Mouse (Mus musculus) lung, embryonic 14.5 days (tissue): ENCODE results near the gene Sit1. TPM values are rescaled to one million over a fixed set of nuclear protein-coding genes. Genes with fewer than 3 reads are reported as not detected.

Experiments
- ATAC-seq: fragments of 200-750 bp; cut with Nextera tagmentation; 2 replicates; pipeline ENCODE4 v1.8.0; 2017; ENCODE audit warnings: mild to moderate bottlenecking, moderate TSS enrichment, moderate library complexity; ENCODE audit not compliant: insufficient read depth
- DNase-seq: peaks from one replicate; pipeline ENCODE4 v3.0.0-alpha.2; 2015
- H3K27ac ChIP-seq: fragments of 300-500 bp; sonication (generic); 2 replicates; pipeline ENCODE4 v1.5.1; 2014; ENCODE audit warnings: low read depth, mild to moderate bottlenecking, moderate library complexity
- H3K27me3 ChIP-seq: fragments of 300-500 bp; sonication (generic); 2 replicates; pipeline ENCODE4 v1.6.1; 2014; ENCODE audit warnings: low read length, control low read depth; ENCODE audit not compliant: insufficient read depth
- H3K36me3 ChIP-seq: fragments of 300-500 bp; sonication (generic); 2 replicates; pipeline ENCODE4 v1.6.1; 2014; ENCODE audit warnings: control low read depth; ENCODE audit not compliant: insufficient read depth
- H3K4me1 ChIP-seq: fragments of 300-500 bp; sonication (generic); 2 replicates; pipeline ENCODE4 v1.6.1; 2014; ENCODE audit warnings: antibody characterized with exemption, control low read depth; ENCODE audit not compliant: insufficient read depth
- H3K4me2 ChIP-seq: fragments of 300-500 bp; sonication (generic); 2 replicates; pipeline ENCODE4 v1.6.1; 2014; ENCODE audit warnings: mild to moderate bottlenecking
- H3K4me3 ChIP-seq: fragments of 300-500 bp; sonication (generic); 2 replicates; pipeline ENCODE4 v1.5.1; 2014; ENCODE audit warnings: low read depth, low read length
- H3K9ac ChIP-seq: fragments of 300-500 bp; sonication (generic); 2 replicates; pipeline ENCODE4 v1.6.1; 2014
- H3K9me3 ChIP-seq: fragments of 300-500 bp; sonication (generic); 2 replicates; pipeline ENCODE4 v1.6.1; 2016; ENCODE audit warnings: low read depth, low read length, control low read depth
- CTCF ChIP-seq: IDR thresholded peaks from 2 replicates; pipeline ENCODE4 v1.5.1; 2016; ENCODE audit warnings: antibody characterized with exemption, low read depth
- WGBS: fragments of 180-500 bp; shearing (Covaris S2); extraction: QIAGEN DNeasy Blood & Tissue Kit; methylation state at CpG from one replicate; pipeline ENCODE4 v1.1.7; 2014; 5-methylcytosine and 5-hydroxymethylcytosine counted together
- polyA plus RNA-seq: library from polyadenylated mRNA; unstranded; fragments of >200 nt; fragmentation: Nextera tagmentation; extraction: Ambion mirVana; gene quantifications from 2 replicates; pipeline ENCODE4 v1.2.1, GENCODE M21; 2014

The Sit1 gene
- polyA plus RNA-seq, 1 experiment from 2014 or later = not detected

DNA sequence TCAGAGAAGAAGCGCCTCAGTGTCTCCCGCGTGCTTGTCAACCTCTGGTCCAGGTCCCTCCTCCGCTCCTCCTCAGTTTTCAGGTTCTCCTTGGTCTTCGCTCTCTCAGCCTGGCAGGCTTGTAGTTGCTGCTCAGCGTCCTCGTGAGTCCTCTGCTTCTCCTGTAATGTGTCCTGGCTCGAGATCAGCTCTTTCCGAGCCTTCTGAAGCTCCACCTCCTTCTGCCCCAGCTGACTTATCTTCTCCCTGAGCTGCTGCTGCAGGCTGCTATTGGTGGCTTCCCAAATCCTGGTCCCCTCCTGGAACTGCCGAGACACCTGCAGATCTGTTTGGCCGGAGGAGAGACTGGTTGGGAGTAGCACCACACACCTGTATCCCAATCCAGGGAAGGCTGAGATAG, 31.2 kb downstream of the Sit1 start:
- TF ChIP-seq CTCF = no peak
- peak; percentile 22 for DNase-seq
- no peak overlapping the region for H3K27ac ChIP-seq
- peaks cover 26% of the 10 kb centered on the region for H3K27me3 ChIP-seq
- WGBS = 46% methylated on average over 11 of the region's 11 CpGs
- no peaks in the 10 kb centered on the region for H3K4me1 ChIP-seq
- no peak for ATAC-seq
- H3K4me3 ChIP-seq = no peak overlapping the region
- peaks cover 14% of the 10 kb centered on the region for H3K36me3 ChIP-seq
- no peaks in the 10 kb centered on the region for H3K9me3 ChIP-seq
- H3K9ac ChIP-seq = no peak overlapping the region
- H3K4me2 ChIP-seq = no peak overlapping the region

DNA sequence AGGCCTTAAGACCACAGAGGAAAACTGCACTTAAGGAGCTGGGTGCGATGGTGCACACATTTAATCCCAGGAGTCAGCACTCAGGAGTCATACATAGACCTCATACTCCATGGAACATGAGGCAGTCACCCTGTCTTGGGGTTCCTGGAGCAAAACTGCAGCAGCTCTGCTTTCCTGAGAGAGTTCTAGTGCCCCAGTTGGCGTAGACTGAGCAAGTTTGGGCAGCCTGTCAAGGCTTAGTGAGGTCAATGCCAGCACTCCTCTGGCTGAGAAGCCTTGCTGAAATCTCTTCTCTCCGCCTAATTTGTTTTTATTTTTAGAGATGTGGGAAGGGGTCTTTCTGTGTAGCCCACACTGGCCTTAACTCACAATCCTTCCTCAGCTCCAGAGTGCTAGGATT, 35.0 kb downstream of the Sit1 start:
- no peak overlapping the region for H3K4me2 ChIP-seq
- no peaks in the 10 kb centered on the region for H3K9me3 ChIP-seq
- H3K27ac ChIP-seq = no peak overlapping the region
- H3K27me3 ChIP-seq = peaks cover 16% of the 10 kb centered on the region
- no peak for TF ChIP-seq CTCF
- no peak overlapping the region for H3K9ac ChIP-seq
- DNase-seq (no peak), ATAC-seq (no peak)
- 85% methylated on average over 3 of the region's 3 CpGs for WGBS
- no peak overlapping the region for H3K4me3 ChIP-seq
- peaks cover 8% of the 10 kb centered on the region for H3K4me1 ChIP-seq
- H3K36me3 ChIP-seq = peaks cover 40% of the 10 kb centered on the region

DNA sequence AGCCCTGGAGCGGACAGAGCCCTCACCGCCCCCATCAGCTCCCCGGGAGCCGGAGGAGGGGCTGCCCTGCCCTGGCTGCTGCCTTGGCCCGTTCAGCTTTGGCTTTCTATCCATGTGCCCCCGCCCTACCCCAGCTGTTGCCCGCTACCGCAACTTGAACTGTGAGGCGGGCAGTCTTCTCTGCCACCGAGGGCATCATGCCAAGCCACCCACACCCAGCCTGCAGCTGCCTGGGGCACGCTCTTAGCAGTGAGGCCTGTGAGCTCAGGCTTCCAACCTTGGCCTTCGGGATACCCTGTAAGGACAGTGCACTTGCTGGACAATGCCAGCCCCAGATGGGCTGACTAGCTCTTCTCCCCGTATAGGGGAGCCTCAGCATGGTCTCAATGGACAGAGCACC, 36.3 kb downstream of the Sit1 start:
- peaks cover 40% of the 10 kb centered on the region for H3K36me3 ChIP-seq
- TF ChIP-seq CTCF = no peak
- no peak overlapping the region for H3K27ac ChIP-seq
- DNase-seq = no peak
- peaks cover 3% of the 10 kb centered on the region; the same call in 1 of the 2 replicates for H3K27me3 ChIP-seq
- H3K9ac ChIP-seq = no peak overlapping the region
- H3K9me3 ChIP-seq = no peaks in the 10 kb centered on the region
- no peak overlapping the region for H3K4me2 ChIP-seq
- no peak overlapping the region for H3K4me3 ChIP-seq
- H3K4me1 ChIP-seq = peaks cover 8% of the 10 kb centered on the region
- ATAC-seq = no peak
- WGBS = 90% methylated on average over 13 of the region's 13 CpGs

DNA sequence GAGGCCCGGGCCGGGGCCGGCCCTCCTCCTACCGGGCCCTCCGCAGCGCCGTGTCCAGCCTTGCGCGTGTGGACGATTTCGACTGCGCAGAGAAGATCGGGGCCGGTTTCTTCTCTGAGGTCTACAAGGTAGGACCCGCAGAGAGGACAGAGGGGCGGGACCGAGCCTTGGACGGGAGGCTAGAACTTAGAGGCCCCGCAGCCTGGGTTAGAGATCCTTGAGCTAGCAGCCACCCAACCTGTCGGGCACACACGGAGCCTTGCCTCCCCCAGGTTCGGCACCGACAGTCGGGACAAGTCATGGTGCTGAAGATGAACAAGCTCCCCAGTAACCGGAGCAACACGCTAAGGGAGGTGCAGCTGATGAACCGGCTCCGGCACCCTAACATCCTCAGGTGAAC, 40.0 kb downstream of the Sit1 start:
- Histone ChIP-seq H3K27ac (peak overlapping the region; percentile 93), H3K27me3 (no peaks in the 10 kb centered on the region), H3K4me1 (peaks cover 8% of the 10 kb centered on the region), H3K9ac (peak overlapping the region; percentile 95), H3K9me3 (no peaks in the 10 kb centered on the region), H3K4me3 (peak overlapping the region; percentile 92), H3K36me3 (peaks cover 38% of the 10 kb centered on the region), H3K4me2 (peak overlapping the region; percentile 97)
- under 1% methylated on average over 28 of the region's 28 CpGs for WGBS
- no peak for TF ChIP-seq CTCF
- ATAC-seq (peak; percentile 15), DNase-seq (peak; percentile 56)

DNA sequence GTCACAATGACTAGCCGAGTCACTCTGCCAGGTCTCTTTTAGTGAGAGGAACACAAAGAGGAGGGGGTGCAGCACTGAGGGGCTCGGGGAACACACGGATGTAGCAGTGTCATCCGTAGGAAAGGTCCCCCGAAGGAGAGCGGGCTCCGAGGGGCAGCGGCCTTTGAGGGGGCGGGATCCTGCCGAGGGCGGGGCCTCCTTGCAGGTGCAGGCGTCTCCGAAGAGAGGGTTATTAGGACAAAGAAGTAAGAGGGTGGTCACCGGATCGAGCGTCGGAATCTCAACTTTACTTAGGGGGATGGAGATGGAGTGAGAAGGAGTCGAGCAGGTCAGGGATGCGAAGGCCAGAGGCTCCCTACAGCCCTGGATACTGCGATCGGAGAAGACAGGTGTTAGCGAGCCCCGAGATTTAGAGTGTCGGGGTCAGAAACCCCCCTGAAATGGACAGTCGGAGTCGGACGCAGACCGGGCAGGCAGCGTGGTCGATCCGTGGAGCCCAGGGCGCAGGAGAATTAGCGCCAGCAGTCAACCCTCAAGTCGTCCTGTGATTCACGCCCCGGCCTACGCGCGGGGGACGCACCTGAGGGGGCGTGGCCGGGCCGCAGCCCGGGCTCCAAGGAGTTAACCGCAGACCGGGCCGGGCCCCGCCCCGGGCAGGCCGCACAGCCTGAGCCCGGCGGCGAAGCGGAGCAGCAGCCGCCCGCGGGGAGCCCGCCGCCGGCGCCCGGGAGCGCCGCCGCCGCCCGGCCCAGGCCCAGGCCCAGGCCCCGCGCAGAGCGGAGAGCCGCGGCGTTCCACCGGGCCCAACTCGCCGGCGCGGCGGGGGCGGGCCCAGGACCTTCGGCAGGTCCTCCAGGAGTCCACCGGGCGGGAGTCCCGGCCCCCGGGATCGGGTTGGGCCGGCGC, 40.8 kb downstream of the Sit1 start:
- ATAC-seq = peak; percentile 76
- peak; percentile 87 for DNase-seq
- Histone ChIP-seq H3K36me3 (peaks cover 30% of the 10 kb centered on the region), H3K27ac (peak overlapping the region; percentile 93), H3K4me3 (peak overlapping the region; percentile 92), H3K4me2 (peak overlapping the region; percentile 97), H3K9ac (peak overlapping the region; percentile 95), H3K27me3 (no peaks in the 10 kb centered on the region), H3K9me3 (no peaks in the 10 kb centered on the region), H3K4me1 (peaks cover 8% of the 10 kb centered on the region)
- TF ChIP-seq CTCF = no peak
- WGBS = under 1% methylated on average over 72 of the region's 88 CpGs

DNA sequence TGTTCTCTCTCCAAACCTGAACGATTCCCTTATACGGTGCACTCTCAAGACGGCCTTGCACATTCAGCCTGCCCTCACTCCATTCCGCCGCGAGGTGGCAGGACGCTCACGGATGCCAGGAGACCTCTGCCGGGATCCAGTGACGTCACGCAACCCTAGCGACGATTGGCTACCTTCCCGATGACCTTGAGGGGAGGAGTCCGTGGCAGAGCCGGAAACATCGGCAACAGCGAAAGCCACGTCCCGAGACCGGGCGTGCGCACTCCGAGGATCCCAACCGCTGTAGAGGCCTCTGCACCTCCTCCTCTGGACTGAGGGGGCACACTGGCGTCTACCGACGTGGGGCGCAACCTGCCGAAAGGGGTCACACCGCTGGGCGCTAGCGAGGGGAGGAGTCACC, 41.5 kb downstream of the Sit1 start:
- ATAC-seq = peak; percentile 93
- H3K27me3 ChIP-seq = no peaks in the 10 kb centered on the region
- DNase-seq = peak; percentile 100
- H3K36me3 ChIP-seq = peaks cover 23% of the 10 kb centered on the region
- H3K9ac ChIP-seq = peak overlapping the region; percentile 95
- H3K9me3 ChIP-seq = no peaks in the 10 kb centered on the region
- H3K4me3 ChIP-seq = peak overlapping the region; percentile 92
- H3K27ac ChIP-seq = peak overlapping the region; percentile 93
- H3K4me1 ChIP-seq = peaks cover 8% of the 10 kb centered on the region
- peak; percentile 97 for TF ChIP-seq CTCF
- WGBS = under 1% methylated on average over 33 of the region's 33 CpGs
- H3K4me2 ChIP-seq = peak overlapping the region; percentile 97

DNA sequence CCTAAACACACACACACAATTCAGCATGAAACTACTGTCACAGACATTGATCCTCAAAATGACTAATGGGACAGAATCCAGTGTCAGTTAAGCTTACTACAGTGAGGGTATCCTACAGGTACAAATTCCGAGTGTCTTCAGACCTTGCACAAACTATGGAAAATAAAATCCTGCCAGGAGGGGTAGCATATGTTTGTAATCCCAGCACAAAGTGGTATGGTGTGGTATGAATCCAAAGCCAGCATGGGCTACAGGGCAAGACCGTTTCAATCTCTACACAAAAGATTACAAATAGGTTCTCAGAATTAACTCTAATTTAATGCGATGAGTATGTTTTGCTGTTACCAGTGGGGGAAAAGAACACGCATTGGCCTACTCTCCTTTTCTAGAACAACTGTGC, 41.9 kb downstream of the Sit1 start, which contains the start of gene Tesk1:
TSS of gene Tesk1 (plus strand) at position 301 of the 400 bp plus-strand sequence.
- Histone ChIP-seq H3K9ac (peak within 1 kb of the TSS; percentile 95), H3K36me3 (peaks cover 19% of the 10 kb centered on the region), H3K27ac (peak within 1 kb of the TSS; percentile 93), H3K4me1 (peaks cover 8% of the 10 kb centered on the region), H3K4me2 (peak within 1 kb of the TSS; percentile 97), H3K4me3 (peak within 1 kb of the TSS; percentile 92), H3K9me3 (no peaks in the 10 kb centered on the region), H3K27me3 (no peaks in the 10 kb centered on the region)
- no peak for ATAC-seq
- TF ChIP-seq CTCF = no peak
- WGBS = 25% methylated on average over 4 of the region's 4 CpGs
- no peak for DNase-seq
